Mouse (Mus musculus) megakaryocyte, adult 5-6 weeks (primary cell): ENCODE results near the gene Ube2j2. TPM values are rescaled to one million over a fixed set of nuclear protein-coding genes. Genes with fewer than 3 reads are reported as not detected.

Experiments used
- total RNA-seq, 2 experiments: library from RNA; stranded (forward) in 1 of 2; stranded (reverse) in 1 of 2; fragments of 153-499, 151-499 nt in 1 of 2; fragments of 221-1000, 200-1000 nt in 1 of 2; gene quantifications; 2 replicates each; pipeline versions ENCODE4 v1.2.3 to v1.2.4; 2015 to 2017

Gene Ube2j2
- total RNA-seq, 2 experiments from 2014 or later = 65.3 to 101 TPM

Other genes starting within 250 kb of the Ube2j2 start
- gene Fndc10, start 249.5 kb upstream of the Ube2j2 start, total RNA-seq (2015) = 0.55 and 0.71 TPM in 2 replicates
- 0.26 and 0.45 TPM in 2 replicates for gene Fndc10, start 249.5 kb upstream of the Ube2j2 start, total RNA-seq (2017)
- 130 and 132 TPM in 2 replicates for gene Ssu72, start 239.0 kb upstream of the Ube2j2 start, total RNA-seq (2015)
- gene Ssu72, start 239.0 kb upstream of the Ube2j2 start, total RNA-seq (2017) = 125 and 133 TPM in 2 replicates
- gene Tmem240, start 209.0 kb upstream of the Ube2j2 start, total RNA-seq (2015) = 0.09 and 0.30 TPM in 2 replicates
- gene Tmem240, start 209.0 kb upstream of the Ube2j2 start, total RNA-seq (2017) = 0.18 TPM in 1 of 2 replicates, not detected in the other
- 13.5 and 14.1 TPM in 2 replicates for gene Atad3a, start 182.7 kb upstream of the Ube2j2 start, total RNA-seq (2015)
- gene Atad3a, start 182.7 kb upstream of the Ube2j2 start, total RNA-seq (2017) = 17.8 and 22.9 TPM in 2 replicates
- not detected in 2 replicates for gene Vwa1, start 169.1 kb upstream of the Ube2j2 start, total RNA-seq (2015)
- gene Vwa1, start 169.1 kb upstream of the Ube2j2 start, total RNA-seq (2017) = 0.20 TPM in 1 of 2 replicates, not detected in the other
- 0.07 TPM in 1 of 2 replicates, not detected in the other for gene Tmem88b, start 158.0 kb upstream of the Ube2j2 start, total RNA-seq (2015)
- gene Tmem88b, start 158.0 kb upstream of the Ube2j2 start, total RNA-seq (2017) = not detected in 2 replicates
- not detected in 2 replicates for gene Ankrd65, start 153.4 kb upstream of the Ube2j2 start, total RNA-seq (2015)
- gene Ankrd65, start 153.4 kb upstream of the Ube2j2 start, total RNA-seq (2017) = not detected in 2 replicates
- 131 and 139 TPM in 2 replicates for gene Mrpl20, start 141.0 kb upstream of the Ube2j2 start, total RNA-seq (2015)
- 49.5 and 50.2 TPM in 2 replicates for gene Mrpl20, start 141.0 kb upstream of the Ube2j2 start, total RNA-seq (2017)
- 65.8 and 69.8 TPM in 2 replicates for gene Ccnl2, start 131.3 kb upstream of the Ube2j2 start, total RNA-seq (2015)
- gene Ccnl2, start 131.3 kb upstream of the Ube2j2 start, total RNA-seq (2017) = 93.7 and 95.6 TPM in 2 replicates
- gene Aurkaip1, start 112.6 kb upstream of the Ube2j2 start, total RNA-seq (2015) = 99.7 and 101 TPM in 2 replicates
- 131 and 143 TPM in 2 replicates for gene Aurkaip1, start 112.6 kb upstream of the Ube2j2 start, total RNA-seq (2017)
- gene Mxra8, start 104.2 kb upstream of the Ube2j2 start, total RNA-seq (2015) = not detected in 2 replicates
- gene Mxra8, start 104.2 kb upstream of the Ube2j2 start, total RNA-seq (2017) = 1.2 TPM in 2 replicates
- 9.8 and 10.8 TPM in 2 replicates for gene Dvl1, start 96.4 kb upstream of the Ube2j2 start, total RNA-seq (2015)
- gene Dvl1, start 96.4 kb upstream of the Ube2j2 start, total RNA-seq (2017) = 10.5 and 11.3 TPM in 2 replicates
- gene Tas1r3, start 80.5 kb upstream of the Ube2j2 start, total RNA-seq (2015) = 0.93 and 1.4 TPM in 2 replicates
- gene Tas1r3, start 80.5 kb upstream of the Ube2j2 start, total RNA-seq (2017) = 0.66 and 1.1 TPM in 2 replicates
- gene Cptp, start 74.4 kb upstream of the Ube2j2 start, total RNA-seq (2015) = 9.1 and 11.7 TPM in 2 replicates
- gene Cptp, start 74.4 kb upstream of the Ube2j2 start, total RNA-seq (2017) = 8.8 and 14.1 TPM in 2 replicates
- gene Ints11, start 74.3 kb upstream of the Ube2j2 start, total RNA-seq (2015) = 35.0 and 40.9 TPM in 2 replicates
- gene Ints11, start 74.3 kb upstream of the Ube2j2 start, total RNA-seq (2017) = 22.0 and 23.0 TPM in 2 replicates
- 11.4 and 14.1 TPM in 2 replicates for gene Pusl1, start 52.0 kb upstream of the Ube2j2 start, total RNA-seq (2015)
- 8.9 and 11.5 TPM in 2 replicates for gene Pusl1, start 52.0 kb upstream of the Ube2j2 start, total RNA-seq (2017)
- gene Acap3, start 52.0 kb upstream of the Ube2j2 start, total RNA-seq (2015) = 19.4 and 22.3 TPM in 2 replicates
- gene Acap3, start 52.0 kb upstream of the Ube2j2 start, total RNA-seq (2017) = 18.0 and 23.7 TPM in 2 replicates
- gene C1qtnf12, start 18.5 kb downstream of the Ube2j2 start, total RNA-seq (2015) = 30.3 and 40.1 TPM in 2 replicates
- gene C1qtnf12, start 18.5 kb downstream of the Ube2j2 start, total RNA-seq (2017) = 9.4 and 14.6 TPM in 2 replicates
- gene B3galt6, start 48.8 kb downstream of the Ube2j2 start, total RNA-seq (2015) = 3.5 and 3.6 TPM in 2 replicates
- gene B3galt6, start 48.8 kb downstream of the Ube2j2 start, total RNA-seq (2017) = 3.5 and 4.0 TPM in 2 replicates
- 43.6 and 57.5 TPM in 2 replicates for gene Sdf4, start 49.0 kb downstream of the Ube2j2 start, total RNA-seq (2015)
- gene Sdf4, start 49.0 kb downstream of the Ube2j2 start, total RNA-seq (2017) = 216 and 221 TPM in 2 replicates
- gene Tnfrsf4, start 70.0 kb downstream of the Ube2j2 start, total RNA-seq (2015) = 1.5 and 2.1 TPM in 2 replicates
- 1.2 and 2.8 TPM in 2 replicates for gene Tnfrsf4, start 70.0 kb downstream of the Ube2j2 start, total RNA-seq (2017)
- gene Tnfrsf18, start 82.3 kb downstream of the Ube2j2 start, total RNA-seq (2015) = 2.7 and 10.3 TPM in 2 replicates
- gene Tnfrsf18, start 82.3 kb downstream of the Ube2j2 start, total RNA-seq (2017) = 6.0 and 7.2 TPM in 2 replicates
- not detected in 2 replicates for gene Ttll10, start 115.6 kb downstream of the Ube2j2 start, total RNA-seq (2015)
- not detected in 2 replicates for gene Ttll10, start 115.6 kb downstream of the Ube2j2 start, total RNA-seq (2017)
- 11.7 and 15.7 TPM in 2 replicates for gene 9430015G10Rik, start 166.2 kb downstream of the Ube2j2 start, total RNA-seq (2015)
- 20.1 and 27.5 TPM in 2 replicates for gene 9430015G10Rik, start 166.2 kb downstream of the Ube2j2 start, total RNA-seq (2017)
- gene Rnf223, start 186.7 kb downstream of the Ube2j2 start, total RNA-seq (2015) = 0.09 and 0.60 TPM in 2 replicates
- 0.08 and 0.11 TPM in 2 replicates for gene Rnf223, start 186.7 kb downstream of the Ube2j2 start, total RNA-seq (2017)